Mouse (Mus musculus): Measurements from ENCODE around the gene Kansl1. TPM values are rescaled to one million over a fixed set of nuclear protein-coding genes. Genes with fewer than 3 reads are reported as not detected.

Gene Kansl1
- polyA plus RNA-seq (2015; fragmentation: Nextera tagmentation; extraction: Ambion mirVana) = 22.2 and 26.3 TPM in 2 replicates

- Histone ChIP-seq H3K4me1 (ENCODE audit: control insufficient read depth, insufficient read depth, low read depth, low read length) (peaks cover 19% of the 10 kb centered on the region), H3K9me3 (ENCODE audit: control insufficient read depth, low read length) (no peaks in the 10 kb centered on the region), H3K9ac (ENCODE audit: low read depth, low read length) (peak within 1 kb of the TSS; percentile 97), H3K4me3 (ENCODE audit: low read length) (peak within 1 kb of the TSS; percentile 96), H3K27me3 (replicated peaks; ENCODE audit: control insufficient read depth, insufficient read depth, low read length) (no peaks in the 10 kb centered on the region), H3K36me3 (ENCODE audit: control insufficient read depth, insufficient read depth, low read length) (no peaks in the 10 kb centered on the region), H3K4me2 (ENCODE audit: low read length) (peak within 1 kb of the TSS; percentile 76), H3K27ac (ENCODE audit: low read depth, low read length) (peak within 1 kb of the TSS; percentile 81)
- peak; percentile 78 for ATAC-seq
- WGBS = under 1% methylated on average over 24 of the region's 69 CpGs
These were observed at the start of gene Kansl1 for GRCm38 (mm10) chr11:104468751-104469268. TSS of gene Kansl1 (minus strand) at chr11:104468861.

DNA sequence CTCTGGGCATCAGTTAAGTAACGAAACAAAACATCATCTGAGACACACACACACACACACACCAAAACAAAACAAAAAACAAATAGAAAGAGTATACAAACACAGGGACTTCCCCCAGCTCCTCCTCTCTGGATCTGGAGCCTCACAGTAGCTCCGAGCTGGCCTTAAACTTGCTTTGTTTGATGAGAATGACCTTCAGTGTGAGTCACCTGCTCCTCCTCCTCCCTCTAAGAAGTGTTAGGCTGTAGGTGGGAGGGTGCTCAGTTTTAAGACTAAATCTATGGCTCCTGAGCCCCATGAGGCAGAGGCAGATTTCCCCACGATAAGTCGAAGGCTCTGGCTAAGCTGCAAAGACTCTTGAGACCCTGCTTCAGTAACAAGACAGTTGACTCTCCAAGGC, 43.8 kb upstream of the Kansl1 start:
- H3K9me3 ChIP-seq (ENCODE audit: control insufficient read depth, low read length) = no peaks in the 10 kb centered on the region
- H3K27me3 ChIP-seq (replicated peaks; ENCODE audit: control insufficient read depth, insufficient read depth, low read length) = no peaks in the 10 kb centered on the region
- H3K9ac ChIP-seq (ENCODE audit: low read depth, low read length) = no peak overlapping the region
- peaks cover 51% of the 10 kb centered on the region for H3K36me3 ChIP-seq (ENCODE audit: control insufficient read depth, insufficient read depth, low read length)
- no peak overlapping the region for H3K27ac ChIP-seq (ENCODE audit: low read depth, low read length)
- no peak overlapping the region for H3K4me2 ChIP-seq (ENCODE audit: low read length)
- no peak overlapping the region for H3K4me3 ChIP-seq (ENCODE audit: low read length)
- no peaks in the 10 kb centered on the region for H3K4me1 ChIP-seq (ENCODE audit: control insufficient read depth, insufficient read depth, low read depth, low read length)
- WGBS = 87% methylated on average over 4 of the region's 4 CpGs
- ATAC-seq = no peak

DNA sequence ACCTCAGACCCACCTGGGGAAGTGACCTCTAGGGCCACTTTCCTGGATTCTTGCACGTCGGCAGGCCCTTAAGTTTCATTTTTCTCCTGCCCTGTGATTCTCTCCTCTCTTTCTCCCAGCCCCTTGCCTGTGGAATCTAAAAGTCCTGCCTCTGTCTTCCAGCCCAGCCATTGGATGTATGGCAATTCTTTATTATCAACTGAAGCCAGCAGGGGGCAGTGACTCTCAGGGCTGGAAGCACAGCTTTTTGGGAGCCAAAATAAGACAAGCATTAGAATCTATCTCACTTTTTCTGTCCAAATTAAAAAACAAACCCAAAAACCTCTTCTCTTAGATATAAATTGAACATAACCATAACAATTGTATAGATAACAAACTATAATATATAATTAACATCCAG, 41.9 kb upstream of the Kansl1 start:
- no peak overlapping the region for H3K9ac ChIP-seq (ENCODE audit: low read depth, low read length)
- H3K27me3 ChIP-seq (replicated peaks; ENCODE audit: control insufficient read depth, insufficient read depth, low read length) = no peaks in the 10 kb centered on the region
- peaks cover 48% of the 10 kb centered on the region for H3K36me3 ChIP-seq (ENCODE audit: control insufficient read depth, insufficient read depth, low read length)
- H3K27ac ChIP-seq (ENCODE audit: low read depth, low read length) = no peak overlapping the region
- H3K4me2 ChIP-seq (ENCODE audit: low read length) = no peak overlapping the region
- ATAC-seq = no peak
- 93% methylated on average over 2 of the region's 2 CpGs for WGBS
- H3K4me1 ChIP-seq (ENCODE audit: control insufficient read depth, insufficient read depth, low read depth, low read length) = no peaks in the 10 kb centered on the region
- H3K4me3 ChIP-seq (ENCODE audit: low read length) = no peak overlapping the region
- H3K9me3 ChIP-seq (ENCODE audit: control insufficient read depth, low read length) = no peaks in the 10 kb centered on the region

- WGBS = 81% methylated on average over 4 of the region's 4 CpGs
- no peaks in the 10 kb centered on the region for H3K4me1 ChIP-seq (ENCODE audit: control insufficient read depth, insufficient read depth, low read depth, low read length)
- H3K4me2 ChIP-seq (ENCODE audit: low read length) = no peak overlapping the region
- H3K27ac ChIP-seq (ENCODE audit: low read depth, low read length) = no peak overlapping the region
- H3K27me3 ChIP-seq (replicated peaks; ENCODE audit: control insufficient read depth, insufficient read depth, low read length) = no peaks in the 10 kb centered on the region
- H3K9me3 ChIP-seq (ENCODE audit: control insufficient read depth, low read length) = no peaks in the 10 kb centered on the region
- no peak for ATAC-seq
- no peak overlapping the region for H3K9ac ChIP-seq (ENCODE audit: low read depth, low read length)
- no peak overlapping the region for H3K4me3 ChIP-seq (ENCODE audit: low read length)
- H3K36me3 ChIP-seq (ENCODE audit: control insufficient read depth, insufficient read depth, low read length) = peaks cover 52% of the 10 kb centered on the region
These were observed 39.8 kb upstream of the Kansl1 start for GRCm38 (mm10) chr11:104508455-104508854.

- 84% methylated on average over 3 of the region's 3 CpGs for WGBS
- no peak for ATAC-seq
These were observed 19.6 kb upstream of the Kansl1 start for GRCm38 (mm10) chr11:104488292-104488691.

GRCm38 (mm10) chr11:104481971-104482370, 13.3 kb upstream of the Kansl1 start:
- Histone ChIP-seq H3K27ac (ENCODE audit: low read depth, low read length) (no peak overlapping the region), H3K4me1 (ENCODE audit: control insufficient read depth, insufficient read depth, low read depth, low read length) (no peaks in the 10 kb centered on the region), H3K9me3 (ENCODE audit: control insufficient read depth, low read length) (peaks cover 3% of the 10 kb centered on the region; the same call in 1 of the 2 replicates), H3K4me3 (ENCODE audit: low read length) (no peak overlapping the region), H3K9ac (ENCODE audit: low read depth, low read length) (no peak overlapping the region), H3K27me3 (replicated peaks; ENCODE audit: control insufficient read depth, insufficient read depth, low read length) (no peaks in the 10 kb centered on the region), H3K36me3 (ENCODE audit: control insufficient read depth, insufficient read depth, low read length) (no peaks in the 10 kb centered on the region), H3K4me2 (ENCODE audit: low read length) (no peak overlapping the region)
- WGBS = 93% methylated on average over 8 of the region's 8 CpGs
- no peak for ATAC-seq

More at GRCm38 (mm10) chr11:104488292-104488691, 19.6 kb upstream of the Kansl1 start:
- H3K27ac ChIP-seq (ENCODE audit: low read depth, low read length) = no peak overlapping the region
- no peaks in the 10 kb centered on the region for H3K36me3 ChIP-seq (ENCODE audit: control insufficient read depth, insufficient read depth, low read length)
- no peak overlapping the region for H3K4me3 ChIP-seq (ENCODE audit: low read length)
- H3K27me3 ChIP-seq (replicated peaks; ENCODE audit: control insufficient read depth, insufficient read depth, low read length) = no peaks in the 10 kb centered on the region
- no peak overlapping the region for H3K9ac ChIP-seq (ENCODE audit: low read depth, low read length)
- no peak overlapping the region for H3K4me2 ChIP-seq (ENCODE audit: low read length)
- no peaks in the 10 kb centered on the region for H3K4me1 ChIP-seq (ENCODE audit: control insufficient read depth, insufficient read depth, low read depth, low read length)
- H3K9me3 ChIP-seq (ENCODE audit: control insufficient read depth, low read length) = no peaks in the 10 kb centered on the region

DNA sequence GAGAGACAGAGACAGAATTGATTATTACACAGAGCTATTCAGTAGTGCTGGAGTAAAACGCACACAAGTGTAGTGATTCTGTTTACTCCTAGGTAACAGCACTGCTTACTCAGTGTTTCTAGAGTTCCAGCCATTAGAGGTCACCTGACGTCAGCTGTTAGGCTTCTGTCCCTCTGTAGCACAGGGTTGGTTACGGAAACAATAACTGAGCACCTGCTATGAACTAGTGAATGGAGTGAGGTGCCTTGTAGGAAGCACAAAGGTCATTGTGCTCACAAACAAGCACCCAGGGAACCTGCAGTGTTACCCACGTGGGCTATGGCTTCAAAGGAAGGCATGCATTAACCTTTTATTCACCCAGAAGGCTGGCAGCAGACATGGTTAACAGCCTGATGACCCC, 10.8 kb upstream of the Kansl1 start:
- 53% methylated on average over 4 of the region's 4 CpGs for WGBS
- Histone ChIP-seq H3K27me3 (replicated peaks; ENCODE audit: control insufficient read depth, insufficient read depth, low read length) (no peaks in the 10 kb centered on the region), H3K4me3 (ENCODE audit: low read length) (no peak overlapping the region)

DNA sequence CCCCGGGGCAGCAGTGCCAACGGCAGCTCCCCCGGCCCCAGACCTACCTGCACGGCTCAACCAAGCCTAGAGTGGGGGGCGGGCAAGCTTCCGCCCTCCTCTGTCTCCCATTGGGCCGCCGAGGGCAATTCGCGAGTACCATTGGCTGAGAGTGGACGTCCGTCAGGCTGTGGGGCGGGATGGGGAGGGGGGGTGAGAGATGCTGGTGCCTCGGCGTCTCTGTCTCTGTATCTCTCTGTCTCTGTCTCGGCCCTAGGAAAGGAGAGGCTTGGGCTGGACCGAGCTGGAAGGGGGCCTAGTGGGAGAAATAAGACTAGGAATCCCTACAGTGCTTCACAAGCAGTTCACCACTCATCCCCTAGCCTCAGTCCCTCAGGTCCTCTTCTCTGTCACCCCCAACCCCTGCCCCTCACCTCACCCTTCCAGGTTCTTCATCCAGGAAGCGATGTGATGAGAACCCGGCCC, 742 bp upstream of the Kansl1 start:
- no peaks in the 10 kb centered on the region for H3K9me3 ChIP-seq (ENCODE audit: control insufficient read depth, low read length)
- ATAC-seq = peak; percentile 100
- H3K4me1 ChIP-seq (ENCODE audit: control insufficient read depth, insufficient read depth, low read depth, low read length) = peaks cover 18% of the 10 kb centered on the region
- peak overlapping the region; percentile 97 for H3K9ac ChIP-seq (ENCODE audit: low read depth, low read length)
- H3K27me3 ChIP-seq (replicated peaks; ENCODE audit: control insufficient read depth, insufficient read depth, low read length) = no peaks in the 10 kb centered on the region
- peak overlapping the region; percentile 76 for H3K4me2 ChIP-seq (ENCODE audit: low read length)
- H3K27ac ChIP-seq (ENCODE audit: low read depth, low read length) = peak overlapping the region; percentile 81
- H3K36me3 ChIP-seq (ENCODE audit: control insufficient read depth, insufficient read depth, low read length) = no peaks in the 10 kb centered on the region
- 2% methylated on average over 13 of the region's 19 CpGs for WGBS
- peak overlapping the region; percentile 96 for H3K4me3 ChIP-seq (ENCODE audit: low read length)

More for the DNA sequence above, 10.8 kb upstream of the Kansl1 start:
- H3K36me3 ChIP-seq (ENCODE audit: control insufficient read depth, insufficient read depth, low read length) = no peaks in the 10 kb centered on the region
- H3K27ac ChIP-seq (ENCODE audit: low read depth, low read length) = no peak overlapping the region
- H3K4me1 ChIP-seq (ENCODE audit: control insufficient read depth, insufficient read depth, low read depth, low read length) = no peaks in the 10 kb centered on the region
- no peak overlapping the region for H3K4me2 ChIP-seq (ENCODE audit: low read length)
- no peak overlapping the region for H3K9ac ChIP-seq (ENCODE audit: low read depth, low read length)
- no peak for ATAC-seq
- peaks cover 3% of the 10 kb centered on the region; the same call in 1 of the 2 replicates for H3K9me3 ChIP-seq (ENCODE audit: control insufficient read depth, low read length)

- H3K9me3 ChIP-seq (ENCODE audit: control insufficient read depth, low read length) = no peaks in the 10 kb centered on the region
- WGBS = 79% methylated on average over 5 of the region's 5 CpGs
- H3K4me3 ChIP-seq (ENCODE audit: low read length) = no peak overlapping the region
- H3K27ac ChIP-seq (ENCODE audit: low read depth, low read length) = no peak overlapping the region
- no peaks in the 10 kb centered on the region for H3K27me3 ChIP-seq (replicated peaks; ENCODE audit: control insufficient read depth, insufficient read depth, low read length)
- no peak for ATAC-seq
- peak overlapping the region; percentile 8; the same call in 1 of the 2 replicates for H3K4me2 ChIP-seq (ENCODE audit: low read length)
- H3K4me1 ChIP-seq (ENCODE audit: control insufficient read depth, insufficient read depth, low read depth, low read length) = peaks cover 19% of the 10 kb centered on the region
- H3K36me3 ChIP-seq (ENCODE audit: control insufficient read depth, insufficient read depth, low read length) = no peaks in the 10 kb centered on the region
- H3K9ac ChIP-seq (ENCODE audit: low read depth, low read length) = no peak overlapping the region
These were observed 963 bp downstream of the Kansl1 start for GRCm38 (mm10) chr11:104467698-104468097.

Data from hindbrain, embryonic 16.5 days (tissue).